Mouse (Mus musculus) liver, embryonic 11.5 days (tissue): ENCODE measurements around the gene Usp18. TPM values are rescaled to one million over a fixed set of nuclear protein-coding genes. Genes with fewer than 3 reads are reported as not detected.

Experiments
- ATAC-seq: fragments of 200-750 bp; cut with Nextera tagmentation; replicated peaks from 2 replicates; pipeline ENCODE4 v1.8.0; 2017; ENCODE audit warnings: moderate number of reproducible peaks, mild to moderate bottlenecking, moderate TSS enrichment, moderate library complexity; ENCODE audit not compliant: low FRiP score
- DNase-seq: peaks from one replicate; pipeline ENCODE4 v3.0.0-alpha.2; 2017; ENCODE audit warnings: low spot score
- H3K27ac ChIP-seq: fragments of 300-500 bp; sonication (generic); 2 replicates; pipeline ENCODE4 v1.5.1; 2014; ENCODE audit warnings: mild to moderate bottlenecking, low read depth, low read length, control low read depth
- H3K27me3 ChIP-seq: fragments of 300-500 bp; sonication (generic); replicated peaks from 2 replicates; pipeline ENCODE4 v1.6.1; 2014; ENCODE audit warnings: low read length, mixed read lengths; ENCODE audit not compliant: control insufficient read depth, insufficient read depth
- H3K36me3 ChIP-seq: fragments of 300-500 bp; sonication (generic); 2 replicates; pipeline ENCODE4 v1.6.1; 2014; ENCODE audit warnings: mild to moderate bottlenecking, low read length, moderate library complexity, mixed read lengths; ENCODE audit not compliant: control insufficient read depth, insufficient read depth
- H3K4me1 ChIP-seq: fragments of 300-500 bp; sonication (generic); replicated peaks from 2 replicates; pipeline ENCODE4 v1.6.1; 2014; ENCODE audit warnings: low read length, mixed read lengths; ENCODE audit not compliant: control insufficient read depth, insufficient read depth
- H3K4me2 ChIP-seq: fragments of 300-500 bp; sonication (generic); 2 replicates; pipeline ENCODE4 v1.6.1; 2014; ENCODE audit warnings: mild to moderate bottlenecking, control low read depth, moderate library complexity
- H3K4me3 ChIP-seq: fragments of 300-500 bp; sonication (generic); 2 replicates; pipeline ENCODE4 v1.5.1; 2014; ENCODE audit warnings: low read depth, low read length, control low read depth
- H3K9ac ChIP-seq: fragments of 300-500 bp; sonication (generic); 2 replicates; pipeline ENCODE4 v1.6.1; 2014; ENCODE audit warnings: low read depth, low read length, control low read depth
- H3K9me3 ChIP-seq: fragments of 300-500 bp; sonication (generic); 2 replicates; pipeline ENCODE4 v1.6.1; 2016; ENCODE audit warnings: low read length, inconsistent platforms, mixed read lengths; ENCODE audit not compliant: control insufficient read depth
- WGBS: fragments of 180-500 bp; shearing (Covaris S2); extraction: QIAGEN DNeasy Blood & Tissue Kit; methylation state at CpG from one replicate; pipeline ENCODE4 v1.1.7; 2014; 5-methylcytosine and 5-hydroxymethylcytosine counted together
- polyA plus RNA-seq: library from polyadenylated mRNA; unstranded; fragments of >200 nt; fragmentation: Nextera tagmentation; extraction: Ambion mirVana; gene quantifications from 2 replicates; pipeline ENCODE4 v1.2.1, GENCODE M21; 2014

Usp18 gene
- polyA plus RNA-seq, 1 experiment from 2014 or later, result 3.6 TPM

DNA sequence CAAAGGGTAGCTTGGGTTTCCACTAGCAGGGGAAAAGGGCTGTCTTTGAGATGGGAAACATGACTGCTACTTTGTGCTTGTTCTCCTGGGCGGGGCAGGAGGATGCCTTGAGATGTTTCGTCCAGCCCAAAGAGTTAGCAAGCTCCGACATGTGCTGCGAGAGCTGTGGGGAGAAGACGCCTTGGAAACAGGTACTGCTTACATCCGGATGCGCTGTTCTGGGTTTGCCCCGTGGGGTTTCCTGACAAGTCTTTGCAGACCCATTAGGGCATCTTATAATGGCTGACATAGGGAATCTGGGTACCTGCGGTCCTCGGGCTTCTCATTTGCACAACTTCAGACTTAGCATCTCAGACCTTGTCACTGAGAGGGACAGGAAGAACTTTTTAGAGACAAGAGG lies 16.3 kb downstream of the Usp18 start:
- WGBS, result 81% methylated on average over 10 of the region's 10 CpGs
- H3K9me3 ChIP-seq, result peaks cover 6% of the 10 kb centered on the region
- no peaks in the 10 kb centered on the region for H3K4me1 ChIP-seq

DNA sequence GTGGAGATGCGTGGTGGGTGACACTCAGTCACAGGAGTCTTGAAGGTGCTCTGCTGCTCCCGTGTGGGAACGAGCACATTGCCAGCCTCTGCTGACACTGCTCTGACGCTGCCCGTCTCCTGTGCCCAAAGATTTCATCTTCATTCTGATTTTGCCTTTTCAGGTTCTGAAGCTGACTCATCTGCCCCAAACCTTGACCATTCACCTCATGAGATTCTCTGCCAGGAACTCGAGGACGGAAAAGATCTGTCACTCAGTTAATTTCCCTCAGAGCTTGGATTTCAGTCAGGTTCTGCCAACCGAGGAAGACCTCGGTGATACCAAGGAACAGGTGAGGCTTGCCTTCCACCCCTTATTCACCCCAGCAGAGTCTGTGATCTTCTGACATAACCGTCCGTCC lies 16.8 kb downstream of the Usp18 start:
- H3K4me1 ChIP-seq, result no peaks in the 10 kb centered on the region
- no peaks in the 10 kb centered on the region for H3K36me3 ChIP-seq
- whole genome bisulfite sequencing, result 87% methylated on average over 11 of the region's 11 CpGs
- H3K9ac ChIP-seq, result no peak overlapping the region
- no peak overlapping the region for H3K27ac ChIP-seq
- ATAC-seq (no peak), DNase-seq (no peak)
- H3K4me3 ChIP-seq, result no peak overlapping the region
- H3K4me2 ChIP-seq, result no peak overlapping the region
- H3K27me3 ChIP-seq, result no peaks in the 10 kb centered on the region
- peaks cover 5% of the 10 kb centered on the region for H3K9me3 ChIP-seq

More for the DNA sequence above, 16.3 kb downstream of the Usp18 start:
- ATAC-seq (no peak), DNase-seq (no peak)
- Histone ChIP-seq H3K4me3 (no peak overlapping the region), H3K36me3 (no peaks in the 10 kb centered on the region), H3K9ac (no peak overlapping the region), H3K4me2 (no peak overlapping the region), H3K27me3 (no peaks in the 10 kb centered on the region), H3K27ac (no peak overlapping the region)

DNA sequence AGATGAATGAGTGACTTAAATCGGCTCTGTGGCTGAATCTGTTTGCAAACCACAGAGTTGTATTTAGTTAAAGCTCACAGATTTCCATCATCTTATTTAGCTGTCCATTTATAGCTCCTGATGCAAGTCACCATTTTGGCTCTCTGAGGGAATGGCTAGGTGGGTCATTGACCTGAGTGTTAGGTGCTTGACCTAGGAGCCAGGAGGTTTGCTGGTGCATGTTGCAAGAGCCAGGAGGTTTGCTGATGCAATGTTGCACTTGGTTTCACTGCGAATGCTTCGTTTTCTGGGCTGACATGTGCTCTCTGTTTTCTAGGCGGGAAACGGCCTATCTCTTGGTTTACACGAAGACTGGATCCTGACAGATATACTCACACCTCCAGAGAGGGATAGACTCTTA lies 24.4 kb downstream of the Usp18 start:
- H3K4me3 ChIP-seq, result no peak overlapping the region
- 76% methylated on average over 6 of the region's 6 CpGs for WGBS
- ATAC-seq (no peak), DNase-seq (no peak)
- 0 out of 2 replicates have a peak, but pooled peaks cover 3% of the 10 kb centered on the region for H3K9me3 ChIP-seq
- H3K36me3 ChIP-seq, result no peaks in the 10 kb centered on the region
- no peak overlapping the region for H3K27ac ChIP-seq
- no peaks in the 10 kb centered on the region for H3K4me1 ChIP-seq
- H3K9ac ChIP-seq, result no peak overlapping the region
- no peaks in the 10 kb centered on the region for H3K27me3 ChIP-seq
- H3K4me2 ChIP-seq, result no peak overlapping the region

DNA sequence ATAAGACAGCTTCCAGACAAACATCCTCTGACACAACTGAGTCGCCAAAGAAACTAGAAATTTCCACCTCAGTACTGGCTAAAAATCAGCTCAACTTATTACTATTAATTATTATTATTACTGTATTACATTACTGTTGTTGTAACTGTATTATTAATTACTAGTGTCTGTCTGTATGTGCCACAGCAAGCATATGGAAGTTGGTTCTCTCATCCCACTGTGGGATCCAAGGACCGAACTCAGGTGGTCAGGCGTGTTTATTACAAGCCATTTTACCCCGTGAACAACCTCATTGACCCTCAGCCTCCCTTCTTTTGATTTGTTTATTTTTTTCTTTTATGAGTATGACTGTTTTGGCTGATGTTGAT lies 26.0 kb downstream of the Usp18 start:
- ATAC-seq (no peak), DNase-seq (no peak)
- 12% methylated on average over 4 of the region's 4 CpGs for WGBS
- Histone ChIP-seq H3K9me3 (no peaks in the 10 kb centered on the region), H3K4me1 (no peaks in the 10 kb centered on the region), H3K4me2 (peak overlapping the region; percentile 91), H3K36me3 (no peaks in the 10 kb centered on the region), H3K27ac (no peak overlapping the region), H3K4me3 (peak overlapping the region; percentile 67), H3K9ac (no peak overlapping the region), H3K27me3 (no peaks in the 10 kb centered on the region)

DNA sequence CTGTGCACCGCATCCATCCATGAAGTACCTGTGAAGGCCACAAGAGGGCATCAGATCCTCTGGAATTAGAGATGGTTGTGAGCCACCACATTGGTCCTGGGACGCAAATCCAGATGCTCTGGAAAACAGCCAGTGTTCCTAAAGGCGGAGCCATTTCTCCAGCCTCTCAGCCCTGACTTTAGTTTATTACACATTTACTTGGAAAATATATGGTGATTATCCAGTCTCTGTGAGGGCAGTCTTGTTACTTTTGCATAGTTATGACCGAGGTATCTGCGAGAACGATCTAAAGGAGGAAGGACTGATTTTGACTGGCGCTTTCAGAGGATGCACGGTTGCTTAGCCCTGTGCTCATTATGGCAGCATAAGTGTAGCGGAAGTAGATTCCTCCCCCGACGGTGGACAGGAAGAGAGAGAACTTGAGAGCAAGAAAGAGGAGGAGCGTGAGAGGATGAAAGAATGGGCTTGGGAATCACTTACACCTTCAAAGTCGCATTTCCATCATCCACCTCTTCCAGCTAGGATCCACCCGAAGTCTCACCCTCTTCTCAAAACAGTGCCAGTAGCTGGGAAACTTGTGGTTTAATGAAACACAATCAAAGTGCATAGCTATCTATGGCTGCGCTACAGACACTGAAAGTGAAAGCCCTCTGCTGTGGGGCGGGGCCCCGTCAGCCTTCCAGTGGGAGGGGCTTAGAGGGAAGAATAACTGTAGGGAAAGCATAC lies 26.5 kb downstream of the Usp18 start:
- ATAC-seq, result peak; percentile 87
- peak; percentile 61 for DNase-seq
- H3K4me2 ChIP-seq, result peak overlapping the region; percentile 91
- 8% methylated on average over 17 of the region's 17 CpGs for WGBS
- H3K27me3 ChIP-seq, result no peaks in the 10 kb centered on the region
- H3K36me3 ChIP-seq, result no peaks in the 10 kb centered on the region
- H3K4me1 ChIP-seq, result no peaks in the 10 kb centered on the region
- H3K27ac ChIP-seq, result peak overlapping the region; percentile 48
- no peaks in the 10 kb centered on the region for H3K9me3 ChIP-seq
- peak overlapping the region; percentile 67 for H3K4me3 ChIP-seq
- H3K9ac ChIP-seq, result 0 out of 2 replicates have a peak overlapping the region, but pooled peaks have one; percentile 38

DNA sequence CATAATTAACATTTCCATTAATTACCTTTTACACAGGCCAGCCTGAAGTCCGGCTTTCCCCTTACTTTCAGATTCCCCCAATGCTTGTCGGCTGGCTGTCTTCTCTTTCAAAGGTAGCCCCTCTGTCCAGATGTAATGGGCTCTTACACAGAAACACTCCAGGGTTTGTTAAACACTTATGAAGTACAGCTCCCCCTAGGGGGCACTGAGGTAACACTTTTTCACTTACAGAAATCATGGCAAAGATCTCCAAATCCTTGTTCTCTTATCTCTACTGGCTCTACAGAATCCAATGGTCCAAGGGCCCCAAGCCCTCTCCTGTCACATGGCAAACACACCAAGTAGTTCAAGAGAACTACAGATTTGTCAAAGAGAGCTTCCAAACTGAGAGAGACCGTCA lies 28.6 kb downstream of the Usp18 start:
- WGBS, result 75% methylated on average over 3 of the region's 3 CpGs
- DNase-seq, result no peak

DNA sequence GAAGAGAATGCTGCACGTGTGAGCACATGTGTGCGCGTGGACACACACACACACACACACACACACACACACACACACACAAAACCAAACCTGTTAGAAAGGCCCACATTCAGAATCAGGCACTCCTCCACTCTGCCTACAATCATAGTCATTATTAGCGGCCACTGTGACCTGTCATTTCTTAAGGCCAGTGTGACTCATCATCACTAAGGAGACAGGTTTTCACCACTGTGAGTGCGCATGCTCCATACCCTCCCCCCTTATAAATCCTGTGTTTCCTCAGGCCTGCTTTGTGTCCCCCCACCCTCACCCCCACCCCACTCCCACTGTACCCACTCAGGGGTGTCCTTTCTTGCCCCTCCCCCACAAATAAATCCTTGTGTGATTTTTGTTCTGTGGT lies 38.4 kb downstream of the Usp18 start:
- 90% methylated on average over 5 of the region's 5 CpGs for WGBS
- H3K4me1 ChIP-seq, result no peaks in the 10 kb centered on the region
- DNase-seq (no peak), ATAC-seq (no peak)
- no peak overlapping the region for H3K4me2 ChIP-seq
- no peak overlapping the region for H3K27ac ChIP-seq
- no peaks in the 10 kb centered on the region for H3K9me3 ChIP-seq
- H3K4me3 ChIP-seq, result no peak overlapping the region
- H3K9ac ChIP-seq, result no peak overlapping the region
- H3K27me3 ChIP-seq, result no peaks in the 10 kb centered on the region
- H3K36me3 ChIP-seq, result no peaks in the 10 kb centered on the region

More for the DNA sequence above, 28.6 kb downstream of the Usp18 start:
- Histone ChIP-seq H3K27me3 (no peaks in the 10 kb centered on the region), H3K4me2 (no peak overlapping the region), H3K36me3 (no peaks in the 10 kb centered on the region), H3K4me1 (no peaks in the 10 kb centered on the region), H3K4me3 (no peak overlapping the region), H3K9ac (no peak overlapping the region), H3K9me3 (no peaks in the 10 kb centered on the region), H3K27ac (no peak overlapping the region)
- ATAC-seq, result no peak

DNA sequence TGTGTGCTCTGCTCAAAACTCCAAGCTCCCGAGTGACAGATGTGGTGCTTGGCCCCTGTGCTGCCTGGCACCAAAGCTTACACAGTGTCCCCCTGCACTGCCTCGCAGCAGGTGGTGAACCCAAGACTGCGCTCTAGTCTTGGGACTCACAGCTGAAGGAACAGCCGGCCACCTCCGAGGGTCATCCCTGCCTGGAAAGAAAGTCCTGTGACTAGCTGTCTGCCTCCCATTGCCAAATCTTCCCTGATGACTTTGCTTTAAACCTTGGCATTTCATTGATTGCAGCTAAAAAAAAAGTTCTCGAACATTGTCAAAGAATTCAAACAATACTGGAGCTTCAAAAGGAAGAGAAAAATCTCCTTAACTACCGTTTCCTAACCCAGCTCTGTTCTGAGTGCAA lies 53.6 kb downstream of the Usp18 start:
- no peaks in the 10 kb centered on the region for H3K9me3 ChIP-seq
- H3K4me3 ChIP-seq, result no peak overlapping the region
- H3K4me1 ChIP-seq, result no peaks in the 10 kb centered on the region
- H3K36me3 ChIP-seq, result no peaks in the 10 kb centered on the region
- no peaks in the 10 kb centered on the region for H3K27me3 ChIP-seq
- H3K4me2 ChIP-seq, result no peak overlapping the region
- no peak overlapping the region for H3K9ac ChIP-seq
- ATAC-seq (no peak), DNase-seq (no peak)
- no peak overlapping the region for H3K27ac ChIP-seq
- 62% methylated on average over 7 of the region's 7 CpGs for whole genome bisulfite sequencing

DNA sequence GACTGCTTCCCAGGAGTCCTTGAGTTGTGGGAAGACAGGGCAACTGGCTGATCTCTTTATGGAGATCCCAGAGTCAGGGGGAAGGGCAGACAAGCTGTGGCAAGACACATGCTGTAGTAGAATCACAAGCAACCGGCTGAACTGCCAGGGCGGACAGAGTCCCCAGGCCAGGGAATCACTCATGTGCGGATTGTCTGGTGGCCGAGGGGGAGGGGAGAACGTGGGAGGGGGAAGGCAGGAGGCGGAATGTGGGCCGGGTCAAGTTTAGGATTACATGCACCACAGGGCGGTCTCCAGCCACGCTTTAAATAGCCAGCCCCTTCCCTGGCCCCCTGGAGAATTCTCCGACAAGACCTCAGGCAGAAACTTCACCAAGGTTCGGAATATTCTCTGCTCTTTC lies 54.2 kb downstream of the Usp18 start, which contains the start of gene Slc6a13:
Gene Slc6a13 (plus strand): TSS at position 274 of the 400 bp plus-strand sequence.
- no peaks in the 10 kb centered on the region for H3K36me3 ChIP-seq
- no peak within 1 kb of the TSS for H3K9ac ChIP-seq
- H3K27ac ChIP-seq, result peak within 1 kb of the TSS; percentile 6; the same call in 1 of the 2 replicates
- no peaks in the 10 kb centered on the region for H3K27me3 ChIP-seq
- no peaks in the 10 kb centered on the region for H3K9me3 ChIP-seq
- DNase-seq (peak; percentile 43), ATAC-seq (peak; percentile 65)
- WGBS, result 11% methylated on average over 11 of the region's 11 CpGs
- peak within 1 kb of the TSS; percentile 46 for H3K4me2 ChIP-seq
- H3K4me3 ChIP-seq, result peak within 1 kb of the TSS; percentile 23
- H3K4me1 ChIP-seq, result no peaks in the 10 kb centered on the region
